Mouse (Mus musculus) embryonic fibroblast, embryonic 13.5 days (primary cell): ENCODE data around the gene Btbd18. TPM values are rescaled to one million over a fixed set of nuclear protein-coding genes. Genes with fewer than 3 reads are reported as not detected.
A peak's percentile ranks its signal among the peaks of the same experiment; 100 is the strongest.

Experiments used
- H3K27ac ChIP-seq: 2 replicates; pipeline ENCODE4 v1.5.1; 2012; ENCODE audit warnings: low read length, control low read depth, inconsistent platforms; ENCODE audit not compliant: insufficient read depth
- H3K4me1 ChIP-seq: 2 replicates; pipeline ENCODE4 v1.6.1; 2011; ENCODE audit warnings: low read length; ENCODE audit not compliant: control insufficient read depth, insufficient read depth
- H3K4me3 ChIP-seq: 2 replicates; pipeline ENCODE4 v1.5.1; 2011; ENCODE audit warnings: mild to moderate bottlenecking, control low read depth, low read length; ENCODE audit not compliant: insufficient read depth
- CTCF ChIP-seq: IDR thresholded peaks from 2 replicates; pipeline ENCODE4 v1.5.1; 2011; ENCODE audit warnings: mild to moderate bottlenecking, control low read depth, low read length, moderate library complexity, borderline replicate concordance; ENCODE audit not compliant: insufficient read depth
- POLR2A ChIP-seq: IDR thresholded peaks from 2 replicates; pipeline ENCODE4 v1.6.1; 2011; ENCODE audit warnings: low read depth, mild to moderate bottlenecking, control low read depth, low read length, moderate library complexity
- polyA plus RNA-seq: library from polyadenylated mRNA; stranded (reverse); fragments of >200 nt; gene quantifications from 2 replicates; pipeline ENCODE4 v1.2.4, GENCODE M21; 2011; ENCODE audit warnings: low read depth; ENCODE audit not compliant: missing spikeins, insufficient read length

Gene Btbd18
- polyA plus RNA-seq, 1 experiment = not detected

GRCm38 (mm10) chr2:84627036-84627435 is 31.8 kb upstream of the Btbd18 start:
- TF ChIP-seq CTCF = no peak
- TF ChIP-seq POLR2A = no peak
- Histone ChIP-seq H3K4me3 (no peak overlapping the region), H3K27ac (0 out of 2 replicates have a peak overlapping the region, but pooled peaks have one; percentile 3), H3K4me1 (0 out of 2 replicates have a peak, but pooled peaks cover 2% of the 10 kb centered on the region)

GRCm38 (mm10) chr2:84632001-84632400 is 26.9 kb upstream of the Btbd18 start:
- TF ChIP-seq CTCF (no peak), POLR2A (no peak)
- Histone ChIP-seq H3K27ac (no peak overlapping the region), H3K4me1 (peaks cover 25% of the 10 kb centered on the region), H3K4me3 (no peak overlapping the region)

DNA sequence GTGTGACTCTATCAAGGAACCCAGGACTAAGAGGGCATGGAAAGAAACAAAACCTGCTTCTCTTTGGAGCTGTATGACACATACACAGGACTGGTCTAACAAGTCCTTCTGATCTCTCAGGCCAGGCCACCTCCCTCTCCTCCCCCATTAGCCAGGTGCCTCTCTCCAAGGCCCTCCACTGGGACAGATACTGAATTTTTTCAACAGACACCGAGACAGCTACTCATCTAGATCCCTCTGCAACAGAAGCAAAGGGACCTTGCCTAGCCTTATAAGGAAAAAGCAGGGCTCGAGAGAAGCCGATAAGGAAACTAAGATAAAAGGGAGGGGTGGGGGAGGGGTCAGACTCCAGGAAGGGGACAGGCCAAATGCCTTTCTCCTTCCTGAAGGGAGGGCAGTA is 25.9 kb upstream of the Btbd18 start:
- no peak overlapping the region for H3K4me3 ChIP-seq
- H3K4me1 ChIP-seq = peaks cover 31% of the 10 kb centered on the region
- peak overlapping the region; percentile 77 for H3K27ac ChIP-seq
- TF ChIP-seq CTCF = no peak
- TF ChIP-seq POLR2A = no peak

DNA sequence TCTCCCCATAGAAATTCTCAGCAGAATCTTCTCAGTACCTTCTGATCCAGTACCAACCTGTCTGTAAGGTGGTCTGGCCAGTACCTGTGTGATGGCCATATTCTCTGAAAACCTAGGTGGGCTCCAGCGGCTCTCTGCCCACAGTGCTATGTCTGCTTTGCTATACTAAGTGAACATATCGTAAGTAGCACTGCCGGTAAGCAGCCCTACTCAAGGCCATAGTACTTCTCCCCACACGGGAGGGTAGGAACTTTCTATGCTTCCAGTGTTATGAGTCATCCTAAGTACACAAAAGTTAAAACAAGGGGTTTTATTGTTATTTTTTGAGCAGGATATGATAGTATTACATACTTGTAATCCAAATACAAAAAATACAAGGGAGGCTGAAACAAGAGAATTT is 24.9 kb upstream of the Btbd18 start:
- peak overlapping the region; percentile 13; the same call in 1 of the 2 replicates for H3K4me3 ChIP-seq
- H3K4me1 ChIP-seq = peaks cover 31% of the 10 kb centered on the region
- H3K27ac ChIP-seq = peak overlapping the region; percentile 88
- no peak for TF ChIP-seq CTCF
- no peak for TF ChIP-seq POLR2A

DNA sequence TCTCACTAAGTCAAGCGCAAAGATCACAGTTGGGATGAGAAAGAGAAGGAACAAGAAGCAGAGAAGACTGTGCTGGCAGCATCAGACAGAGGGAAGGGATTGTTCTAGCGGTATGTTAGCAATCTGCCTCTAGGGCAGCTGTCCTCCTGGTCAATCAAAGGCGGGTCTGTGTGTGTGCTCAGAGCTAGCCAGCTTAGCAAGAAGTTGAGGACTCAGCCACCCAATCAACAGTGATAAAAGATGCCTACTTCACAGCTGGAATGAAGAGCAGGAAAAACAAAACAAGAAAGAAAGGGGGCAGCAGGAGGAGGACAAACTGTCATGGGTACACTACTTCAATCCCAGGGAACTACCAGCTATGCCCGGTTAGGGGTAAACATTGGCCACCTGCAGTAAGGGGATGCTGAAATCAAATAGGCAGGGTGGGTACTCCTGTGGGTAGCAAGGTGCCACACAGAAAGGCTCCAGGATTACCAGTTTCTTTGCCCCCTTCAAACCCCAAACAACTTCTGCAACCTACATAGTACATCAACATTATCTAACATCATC is 23.9 kb upstream of the Btbd18 start:
- no peak overlapping the region for H3K4me3 ChIP-seq
- TF ChIP-seq POLR2A (no peak), CTCF (no peak)
- peak overlapping the region; percentile 88 for H3K27ac ChIP-seq
- H3K4me1 ChIP-seq = peaks cover 33% of the 10 kb centered on the region

GRCm38 (mm10) chr2:84635611-84636010 is 23.3 kb upstream of the Btbd18 start:
- Histone ChIP-seq H3K4me3 (no peak overlapping the region), H3K4me1 (peaks cover 35% of the 10 kb centered on the region), H3K27ac (peak overlapping the region; percentile 90)
- no peak for TF ChIP-seq CTCF
- no peak for TF ChIP-seq POLR2A

DNA sequence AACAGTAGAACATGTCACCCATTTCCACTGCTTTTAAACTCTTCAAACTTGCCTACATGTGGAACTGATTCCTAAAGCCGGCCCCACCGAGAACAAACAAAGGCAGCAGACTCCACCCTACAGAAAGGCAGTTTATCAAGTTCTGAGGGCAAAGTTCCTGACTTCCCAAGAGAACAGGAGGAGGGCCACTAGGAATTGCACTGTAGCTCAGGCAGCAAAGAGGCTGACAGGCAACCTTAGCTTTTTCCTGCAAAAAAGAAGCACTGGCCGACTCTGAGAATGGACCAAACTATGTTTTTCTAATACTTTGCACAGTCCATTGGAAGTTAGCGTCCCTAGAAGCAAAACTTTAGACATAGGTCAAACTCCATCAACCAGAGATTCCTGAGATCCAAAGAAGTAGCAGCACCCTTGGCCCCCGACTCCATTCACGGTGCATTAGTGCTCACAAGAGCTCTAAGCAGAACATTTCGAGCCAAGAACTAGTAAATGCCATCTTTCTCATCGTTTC is 22.6 kb upstream of the Btbd18 start:
- Histone ChIP-seq H3K4me3 (no peak overlapping the region), H3K27ac (peak overlapping the region; percentile 90), H3K4me1 (peaks cover 35% of the 10 kb centered on the region)
- TF ChIP-seq CTCF = no peak
- no peak for TF ChIP-seq POLR2A

- peaks cover 35% of the 10 kb centered on the region for H3K4me1 ChIP-seq
- H3K27ac ChIP-seq = peak overlapping the region; percentile 86
- TF ChIP-seq POLR2A (no peak), CTCF (no peak)
- no peak overlapping the region for H3K4me3 ChIP-seq
These were observed 21.3 kb upstream of the Btbd18 start for GRCm38 (mm10) chr2:84637452-84638165.

- H3K4me3 ChIP-seq = no peak overlapping the region
- TF ChIP-seq CTCF (no peak), POLR2A (no peak)
- H3K27ac ChIP-seq = peak overlapping the region; percentile 76
- peaks cover 31% of the 10 kb centered on the region for H3K4me1 ChIP-seq
These were observed 20.3 kb upstream of the Btbd18 start for GRCm38 (mm10) chr2:84638428-84639220.
